Mouse (Mus musculus): ENCODE results near the gene Ccng2.

DNA sequence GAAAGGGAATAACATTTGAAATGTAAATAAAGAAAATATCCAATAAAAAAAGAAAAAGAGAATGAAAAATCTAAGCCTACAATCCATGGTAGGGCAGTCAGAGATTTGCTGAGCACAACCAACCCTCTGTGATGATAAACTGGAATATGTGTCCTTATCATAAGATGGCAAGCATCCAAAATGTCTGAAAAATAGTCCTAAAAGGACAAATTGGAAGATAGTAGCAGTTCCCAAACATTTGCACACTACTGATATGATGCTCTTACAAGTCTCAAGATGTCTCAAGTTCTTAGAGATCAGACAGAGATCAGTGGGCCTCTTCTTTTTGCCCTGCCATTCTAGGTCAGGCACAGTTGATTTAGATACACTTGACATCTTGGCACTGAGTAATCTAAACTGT is 7.7 kb upstream of the Ccng2 start:
- TF ChIP-seq CTCF (conservative IDR thresholded peaks at IDR 0.05; ENCODE audit: insufficient read depth, insufficient read length, low read depth, low read length) (no peak), POLR2A (IDR thresholded peaks at IDR 0.05; ENCODE audit: low read depth, low read length) (no peak)
